Mouse (Mus musculus) ovary, postnatal 10 days (tissue): ENCODE data around the gene Cep44.
A peak's percentile ranks its signal among the peaks of the same experiment; 100 is the strongest.

Experiments
- DNase-seq: peaks from one replicate; pipeline ENCODE4 v3.0.0; 2022; ENCODE audit warnings: low spot score

The Cep44 gene

DNA sequence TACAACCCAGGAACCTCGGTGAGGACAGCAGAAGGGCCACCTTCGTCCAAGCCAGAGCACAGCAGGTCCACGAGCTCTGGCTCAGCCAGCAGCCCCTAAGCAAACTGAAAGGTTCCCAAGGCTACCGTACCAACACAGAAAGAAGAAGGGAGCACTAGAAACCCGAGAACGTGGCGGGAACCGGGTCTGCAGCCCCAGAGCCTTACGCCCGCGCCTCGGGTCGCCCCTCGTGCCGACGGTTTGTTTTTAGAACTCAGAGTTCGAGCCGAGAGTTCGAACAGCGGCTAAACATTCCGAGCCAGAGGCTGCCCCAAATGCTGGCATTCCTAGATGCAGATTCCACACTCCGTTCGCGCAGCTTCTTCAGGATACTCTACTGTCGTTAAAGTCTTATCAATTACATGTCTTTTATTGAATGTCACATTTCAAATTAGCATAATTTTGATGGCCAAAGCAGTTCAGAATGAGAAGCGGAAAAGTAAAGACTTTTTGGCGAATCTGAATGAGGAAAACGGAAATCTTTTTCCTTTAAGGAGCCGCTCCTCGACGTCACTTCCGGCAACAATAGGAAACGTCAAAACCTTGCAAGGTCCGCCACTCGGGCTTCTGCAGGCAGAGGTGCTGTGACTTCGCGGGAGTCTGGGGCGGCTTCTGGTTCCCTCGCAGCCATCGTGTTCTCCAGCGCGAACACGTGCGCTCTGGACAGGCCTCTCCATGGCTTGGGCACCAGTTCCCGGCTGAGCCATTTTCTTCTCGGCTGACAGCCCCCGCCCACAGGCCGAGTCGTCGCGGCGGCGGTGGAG is at the start of gene Cep44, which contains the start of gene Fbxo8:
Gene Cep44 (minus strand): TSS at position 490 of the 803 bp plus-strand sequence.
Gene Fbxo8 (plus strand): TSS at position 533 of the 803 bp plus-strand sequence.
- DNase-seq: peak; percentile 62

DNA sequence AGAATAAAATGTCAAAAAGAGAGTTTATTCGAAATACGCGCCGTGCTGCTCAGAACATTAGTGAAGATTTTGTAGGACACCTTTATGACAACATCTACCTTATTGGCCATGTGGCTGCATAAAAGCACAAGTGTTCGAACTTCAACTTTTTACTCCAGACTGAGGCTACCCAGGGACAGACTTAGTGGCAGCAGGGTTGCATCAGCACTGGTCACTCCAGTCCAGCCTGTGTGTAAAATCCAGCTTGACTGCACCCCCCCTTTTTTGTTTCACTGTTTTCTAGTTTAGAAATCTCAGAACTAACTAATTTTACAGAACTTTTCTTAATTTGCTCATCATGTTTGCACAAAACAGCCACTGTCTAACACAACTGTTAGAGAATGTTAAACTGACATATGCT is 40.7 kb upstream of the Cep44 start:
- no peak for DNase-seq

DNA sequence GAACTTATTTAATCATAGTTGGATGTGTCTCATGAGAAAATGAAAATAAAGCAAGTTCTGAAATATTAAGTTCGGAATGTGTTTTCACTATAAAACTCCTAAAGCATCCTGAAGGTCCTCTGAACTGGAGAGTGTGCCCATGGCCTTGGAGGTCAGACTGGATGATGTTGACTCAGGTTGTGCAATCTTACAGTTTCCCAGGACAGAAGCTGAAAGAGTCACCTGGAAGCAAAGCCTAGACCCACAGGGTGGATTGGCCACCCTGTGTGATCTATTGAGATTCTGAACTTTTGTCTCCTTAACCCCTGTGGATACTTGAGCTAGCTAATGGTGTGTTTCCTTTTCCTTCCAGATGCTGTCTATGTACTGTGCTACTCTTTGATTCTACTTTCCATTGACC is 40.2 kb upstream of the Cep44 start:
- no peak for DNase-seq

DNA sequence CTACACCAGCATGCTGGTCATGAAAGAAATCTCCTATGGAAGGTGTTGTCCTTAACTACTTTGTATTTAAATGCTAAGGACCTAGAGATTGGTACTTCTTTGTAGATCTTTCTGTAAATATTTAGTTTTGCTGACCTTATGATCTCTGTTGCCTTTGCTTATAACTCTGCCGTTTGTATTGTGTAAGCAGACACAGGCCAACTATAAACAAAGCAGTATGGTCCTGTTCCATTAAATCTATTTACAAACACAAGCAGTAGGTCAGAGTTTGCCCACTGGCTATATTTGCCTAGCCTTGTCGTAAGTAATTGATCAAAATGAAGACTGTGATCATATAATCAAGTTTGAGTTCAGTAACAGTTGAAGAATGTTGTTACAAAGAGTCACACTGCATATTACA is 38.2 kb upstream of the Cep44 start:
- DNase-seq: no peak

DNA sequence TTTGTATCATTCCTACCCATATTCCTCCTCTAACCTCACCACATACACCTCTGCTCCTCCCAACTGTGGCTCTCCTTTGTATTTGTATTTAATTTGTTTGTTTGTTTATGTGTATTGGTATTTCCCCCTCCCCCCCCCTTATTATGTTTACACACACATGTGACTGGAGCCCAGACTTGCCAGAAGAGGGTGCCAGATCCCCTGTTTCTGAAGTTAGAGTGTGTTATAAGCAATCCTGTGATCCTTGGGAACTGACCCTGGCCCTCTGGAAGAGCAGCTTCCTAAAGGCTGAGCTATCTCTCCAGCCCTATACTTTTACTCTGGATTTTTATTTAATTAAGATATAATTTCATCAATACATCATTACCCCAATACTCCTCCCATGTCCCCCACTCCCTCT is 32.0 kb upstream of the Cep44 start:
- DNase-seq: no peak

DNA sequence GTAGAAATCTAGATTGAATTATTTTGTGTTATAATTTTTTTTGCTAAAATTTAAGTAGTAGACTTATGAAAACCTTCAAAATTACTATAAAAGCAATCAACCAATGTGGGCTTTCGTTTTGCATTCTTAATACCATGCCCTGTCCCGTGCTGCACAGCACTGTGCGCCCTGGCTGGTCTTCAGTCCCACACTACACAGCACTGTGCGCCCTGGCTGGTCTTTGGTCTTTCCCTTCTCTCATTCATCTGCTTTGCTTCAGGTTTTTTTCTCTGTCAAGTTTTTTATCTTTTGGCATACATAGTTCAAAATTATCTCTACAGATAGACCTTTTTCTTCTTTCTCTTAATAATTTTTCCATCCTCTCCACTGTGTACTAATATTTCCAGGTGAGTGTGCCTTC is 30.1 kb upstream of the Cep44 start:
- DNase-seq: no peak

DNA sequence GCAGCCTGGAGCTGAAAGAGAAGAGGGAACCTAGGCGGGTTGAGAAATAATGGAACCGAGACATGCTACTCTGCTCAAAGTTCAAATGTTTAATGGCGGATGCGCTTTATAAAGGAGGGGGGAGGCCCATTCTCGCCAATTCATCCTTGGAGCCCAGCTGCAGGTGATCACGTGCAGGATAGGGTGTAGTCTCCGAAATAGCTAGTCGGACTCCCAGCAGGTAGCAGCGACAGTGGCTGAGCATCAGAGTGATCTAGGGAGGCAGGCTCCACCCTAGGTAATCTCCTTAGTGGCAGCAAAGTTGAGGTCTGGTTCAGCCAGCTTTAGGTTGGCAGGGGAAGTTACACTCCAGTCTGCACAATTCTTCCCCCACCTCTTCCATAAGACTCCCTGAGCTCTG is 16.0 kb upstream of the Cep44 start:
- no peak for DNase-seq

DNA sequence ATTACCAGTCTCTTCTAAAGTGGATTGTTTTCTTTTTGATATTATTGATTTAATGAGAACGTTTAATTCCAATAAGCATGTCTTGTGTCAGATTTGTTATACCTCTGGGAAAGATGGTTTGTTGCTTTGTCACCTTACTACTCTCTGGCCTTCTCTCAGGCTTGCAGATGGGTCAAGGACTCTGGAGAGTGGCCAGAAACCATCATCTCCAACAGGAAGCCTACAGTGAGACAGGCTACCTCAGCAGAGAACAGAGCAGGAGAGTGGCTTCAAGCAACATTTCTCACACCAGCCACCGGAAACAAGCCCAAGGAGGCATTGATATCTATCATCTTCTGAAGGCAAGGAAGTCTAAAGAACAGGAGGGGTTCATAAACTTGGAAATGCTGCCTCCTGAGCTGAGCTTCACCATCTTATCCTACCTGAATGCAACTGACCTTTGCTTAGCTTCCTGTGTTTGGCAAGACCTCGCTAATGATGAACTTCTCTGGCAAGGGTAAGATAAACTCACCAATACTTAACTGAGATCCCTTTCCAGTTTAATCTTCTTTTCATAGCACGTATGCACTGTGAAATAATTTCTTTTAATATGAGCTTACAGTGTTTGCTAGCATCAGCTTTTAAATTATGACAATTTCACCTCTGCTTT is 13.7 kb upstream of the Cep44 start:
- DNase-seq: no peak

DNA sequence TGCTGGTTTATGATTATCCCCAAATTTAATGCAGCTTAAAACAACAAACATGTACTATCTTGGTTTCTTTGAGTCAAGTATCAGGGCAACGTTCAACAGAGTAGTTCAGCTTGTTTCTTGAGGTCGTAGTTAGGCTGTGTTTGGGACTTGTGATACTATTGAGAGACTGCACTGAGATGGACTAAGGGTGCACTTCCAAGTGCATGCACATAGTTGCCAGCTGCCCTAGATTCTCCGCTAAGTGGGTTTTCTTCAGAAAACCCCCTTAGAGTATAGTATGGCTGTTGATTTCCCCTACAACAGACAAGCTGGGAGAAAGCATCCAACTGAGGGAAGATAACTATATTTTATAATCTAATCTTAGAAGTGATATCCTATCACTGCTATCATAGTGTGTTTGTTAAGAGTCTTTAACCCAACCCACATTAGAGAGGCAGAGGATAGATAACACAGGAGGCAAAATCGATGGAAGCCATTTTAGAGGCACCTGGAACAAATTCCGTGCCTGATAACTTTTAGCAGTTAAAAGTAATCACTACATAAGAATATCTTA is 1.8 kb upstream of the Cep44 start:
- DNase-seq: no peak

DNA sequence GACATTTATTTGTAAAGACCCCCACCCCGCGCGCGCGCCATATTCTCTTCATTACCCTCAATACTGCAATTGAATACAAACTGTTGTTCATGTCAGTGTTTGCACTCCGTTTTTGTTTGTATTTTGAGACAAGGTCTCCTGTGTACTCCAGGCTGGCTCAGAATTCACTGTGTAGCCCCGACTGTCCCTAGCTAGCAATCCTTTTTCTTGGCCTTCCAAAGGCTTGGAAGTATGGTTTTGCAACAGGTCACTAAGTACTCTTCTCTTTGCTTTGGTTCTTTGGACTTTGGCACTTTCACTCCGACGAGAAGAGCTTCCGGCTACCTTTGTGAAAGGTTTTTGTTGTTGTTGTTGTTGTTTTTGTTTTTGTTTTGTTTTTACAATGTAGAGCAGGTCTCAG is 1.2 kb upstream of the Cep44 start:
- no peak for DNase-seq

DNA sequence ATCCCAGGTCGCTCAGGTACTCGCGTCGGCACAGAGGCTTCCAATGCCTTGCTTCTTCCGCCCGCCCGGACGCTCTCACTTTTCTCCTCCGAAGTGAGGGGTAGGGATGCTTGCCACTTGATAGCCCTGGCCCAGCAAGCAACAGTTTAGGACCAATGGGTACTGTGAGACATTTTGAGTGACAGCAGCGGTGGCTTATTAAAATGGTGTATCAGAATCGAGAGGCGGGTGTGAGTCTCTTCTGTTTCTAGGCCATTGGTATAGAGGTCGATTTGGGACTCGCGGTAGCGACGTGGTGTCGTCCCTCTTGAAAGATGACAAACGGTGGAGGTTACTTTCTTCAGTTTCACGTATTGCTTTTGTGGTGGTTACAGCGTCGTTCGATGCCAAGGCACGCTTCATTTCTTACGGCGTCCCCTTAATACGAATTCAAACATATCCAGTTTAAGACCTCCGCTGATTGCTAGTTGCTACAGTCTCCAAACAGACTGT is 560 bp upstream of the Cep44 start:
- DNase-seq: peak; percentile 63

DNA sequence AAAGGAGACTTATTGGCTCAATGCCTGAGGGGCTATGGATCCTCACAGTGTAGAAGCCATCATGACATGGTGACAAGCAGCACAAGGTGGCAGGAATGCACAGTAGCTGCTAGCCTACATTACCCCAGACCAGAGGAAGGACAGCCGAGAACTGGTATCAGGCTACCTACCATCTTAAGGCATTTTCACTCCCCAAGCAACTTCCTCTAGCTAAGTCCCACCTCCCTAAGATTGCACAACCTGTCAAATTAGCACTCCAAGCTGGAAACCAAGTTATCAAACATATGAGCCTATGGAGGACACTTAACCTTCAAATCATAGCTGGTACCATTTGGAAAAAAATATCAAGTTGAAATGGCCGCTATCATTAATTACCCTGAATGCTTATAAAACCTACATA is 3.0 kb downstream of the Cep44 start:
- no peak for DNase-seq

DNA sequence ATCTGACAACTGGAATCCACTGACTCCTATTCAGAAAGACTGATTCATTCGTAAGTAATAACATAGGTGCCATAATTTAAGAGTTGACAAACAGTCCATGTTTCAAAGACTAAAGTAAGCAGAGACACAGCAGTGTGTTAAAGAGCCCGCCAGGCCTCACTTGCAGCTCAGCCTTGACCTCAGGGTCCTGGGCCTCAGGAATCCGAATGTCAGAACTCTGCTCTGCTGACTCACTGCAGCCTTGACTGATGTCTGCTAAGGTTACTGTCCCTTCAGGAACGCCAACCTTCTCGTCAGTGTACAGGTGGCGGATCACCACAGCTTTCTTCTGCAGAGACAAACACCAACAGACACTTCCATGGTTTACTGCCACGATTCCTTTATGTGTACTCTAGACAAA is 10.1 kb downstream of the Cep44 start:
- DNase-seq: no peak

DNA sequence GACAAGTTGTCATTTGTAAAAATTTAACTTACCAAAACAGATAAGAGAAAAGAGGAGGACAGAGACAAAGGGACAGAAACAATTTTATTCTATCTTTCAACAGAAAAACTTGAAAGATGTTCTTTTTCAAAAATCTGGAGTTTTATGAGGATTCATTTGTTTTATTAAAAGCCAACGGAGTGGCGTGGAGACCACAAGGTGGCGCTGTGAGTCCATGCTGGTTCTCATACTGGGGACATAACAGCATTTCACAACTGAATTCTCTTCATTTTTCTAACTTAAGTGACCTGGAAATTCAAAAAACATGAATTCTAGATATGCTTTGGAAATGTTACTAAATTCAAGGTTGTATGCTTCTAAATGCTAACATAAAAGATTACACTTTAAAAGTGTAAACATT is 20.5 kb downstream of the Cep44 start:
- peak; percentile 15 for DNase-seq

DNA sequence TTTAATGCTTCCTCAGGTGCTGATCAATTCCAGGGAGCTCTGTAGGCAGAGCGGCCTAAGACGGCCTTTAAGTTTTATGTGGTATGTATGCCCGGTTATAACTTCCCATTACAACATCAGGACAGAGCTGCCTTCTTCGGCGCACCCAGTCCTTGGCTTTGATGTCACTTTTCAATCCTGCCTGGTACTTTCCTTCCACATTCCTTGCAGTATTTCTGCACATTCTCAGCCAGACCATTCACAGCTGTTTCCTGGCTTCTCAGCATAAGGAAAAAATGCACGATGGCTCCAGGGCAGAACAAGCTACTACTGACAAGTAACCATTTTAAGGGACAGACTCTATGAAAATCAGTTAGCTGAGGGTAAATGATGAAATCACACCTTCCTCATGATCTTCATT is 22.0 kb downstream of the Cep44 start:
- no peak for DNase-seq

DNA sequence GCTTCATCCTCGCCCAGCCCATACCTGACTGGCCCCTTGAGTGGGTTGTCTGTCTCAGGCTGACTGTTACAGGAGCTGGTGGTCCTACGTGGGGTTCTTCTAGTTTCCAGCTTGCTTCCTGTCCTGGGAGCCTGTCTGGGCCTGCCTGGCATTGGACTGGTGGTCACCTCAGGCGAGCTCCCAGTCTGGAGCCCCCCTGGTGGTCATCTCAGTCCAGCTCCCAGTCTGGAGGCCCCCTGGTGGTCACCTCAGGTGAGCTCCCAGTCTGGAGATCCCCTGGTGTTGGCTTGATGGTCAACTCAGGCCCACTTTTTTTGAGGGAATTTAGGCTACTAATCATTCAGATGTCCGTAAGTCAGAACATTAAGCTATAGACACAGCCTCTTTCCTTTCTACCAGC is 29.8 kb downstream of the Cep44 start:
- DNase-seq: no peak

DNA sequence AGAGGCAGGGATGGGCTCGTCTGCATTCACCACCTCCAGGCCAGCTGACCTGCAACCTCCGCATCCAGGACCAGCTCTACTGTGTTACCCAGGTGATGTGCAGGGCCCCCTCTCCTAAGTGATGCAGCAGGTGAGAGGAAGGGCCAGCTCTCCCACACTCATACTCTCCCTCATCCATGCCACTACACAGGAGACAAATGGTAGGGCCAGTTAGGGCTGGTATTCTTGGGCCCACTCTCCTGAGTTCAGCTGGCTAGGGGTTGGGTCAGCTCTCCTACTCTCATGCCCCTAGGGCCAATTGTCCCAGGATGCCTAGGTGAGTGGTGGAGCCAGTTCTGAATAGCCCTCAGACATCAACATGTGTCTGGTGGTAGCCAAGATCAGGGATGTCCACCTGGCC is 30.6 kb downstream of the Cep44 start:
- DNase-seq: no peak

DNA sequence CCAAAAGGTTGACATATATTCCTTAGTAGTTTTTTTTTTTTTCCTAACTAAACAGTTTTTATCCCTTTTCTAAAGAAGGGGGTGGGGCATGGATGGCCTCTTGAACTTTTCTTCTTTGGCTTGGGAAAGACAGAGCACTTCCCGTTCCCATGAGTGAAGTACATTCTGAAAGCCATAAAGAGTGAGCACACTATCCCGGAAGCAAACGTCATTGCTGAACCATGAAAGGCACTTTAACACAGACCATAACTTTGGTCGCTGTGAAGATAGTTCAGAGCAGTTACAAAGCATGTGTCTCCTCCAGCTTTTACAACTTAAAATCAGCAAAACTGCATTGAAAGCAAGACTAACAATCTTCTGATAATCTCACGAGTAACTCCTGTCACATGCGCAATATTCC is 32.0 kb downstream of the Cep44 start:
- DNase-seq: no peak

DNA sequence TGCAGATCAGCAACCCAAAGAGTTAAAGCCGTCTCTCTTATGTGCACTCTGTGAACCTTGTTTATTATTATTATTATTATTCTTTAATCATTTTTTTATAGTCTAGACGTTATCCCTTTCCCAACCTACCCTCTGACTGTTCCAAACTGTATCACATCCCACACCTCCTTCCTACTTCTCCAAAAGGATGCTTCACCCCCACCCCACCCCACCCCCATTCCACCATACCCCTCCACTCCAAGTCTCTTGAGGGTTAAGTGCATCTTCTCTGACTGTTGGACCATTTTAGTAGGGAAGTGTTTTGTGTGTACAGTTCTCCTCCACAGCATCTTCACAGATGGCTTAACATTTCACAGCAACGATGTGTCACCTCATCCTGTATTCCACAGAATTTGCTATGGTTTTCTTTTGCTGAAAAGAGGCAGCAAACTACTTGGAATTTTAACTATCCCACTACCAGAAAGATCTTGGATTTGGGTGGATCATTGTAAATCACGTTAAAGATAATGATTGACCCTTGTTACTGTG is 41.8 kb downstream of the Cep44 start:
- DNase-seq: no peak

DNA sequence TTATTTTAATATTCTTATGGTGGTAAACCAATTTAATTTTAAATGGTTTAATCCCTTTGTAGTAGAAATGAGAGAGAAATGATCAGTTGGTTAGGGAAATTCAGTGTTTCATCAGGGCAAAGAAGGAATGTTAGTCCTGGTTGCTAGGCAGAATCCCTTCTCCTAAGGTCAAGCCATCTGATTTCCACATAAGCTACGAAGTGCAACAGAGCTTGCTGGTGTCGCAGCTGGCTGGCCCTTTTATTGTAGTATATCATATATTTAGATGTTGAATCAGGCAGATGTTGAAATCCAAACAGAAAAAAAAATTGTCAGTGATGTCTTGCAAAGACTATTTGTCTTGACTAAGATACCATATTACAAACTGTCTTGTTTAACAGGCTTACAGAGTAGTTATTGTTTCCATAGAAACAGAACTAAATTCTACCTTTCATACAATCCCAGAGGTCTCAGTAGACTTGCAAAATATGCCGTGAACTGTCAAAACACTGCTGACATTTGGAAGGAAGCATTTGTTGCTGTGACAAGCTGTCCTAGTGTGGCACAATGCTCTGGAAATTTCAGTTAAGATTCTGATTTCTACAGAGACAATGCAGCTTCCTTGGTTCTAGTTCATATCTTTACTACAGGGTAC is 42.4 kb downstream of the Cep44 start:
- no peak for DNase-seq

DNA sequence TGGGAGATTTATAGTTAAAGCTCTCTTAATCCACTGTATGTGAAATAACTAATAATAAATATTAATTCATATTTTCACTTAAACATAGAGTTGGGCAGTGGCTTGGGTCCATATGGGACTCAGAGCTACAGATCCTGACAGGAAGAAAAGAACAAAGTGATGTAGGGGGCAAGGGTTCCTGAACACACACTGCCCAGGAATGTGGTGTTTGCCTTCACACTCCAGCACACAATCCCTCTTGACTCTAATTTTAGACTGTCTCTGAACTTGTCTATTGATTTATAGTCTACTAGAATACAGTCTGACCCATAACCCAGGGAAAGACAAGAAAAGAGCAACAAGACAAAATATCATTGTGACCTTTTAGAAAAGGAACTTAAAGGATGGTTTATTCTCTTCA is 48.9 kb downstream of the Cep44 start:
- DNase-seq: no peak

DNA sequence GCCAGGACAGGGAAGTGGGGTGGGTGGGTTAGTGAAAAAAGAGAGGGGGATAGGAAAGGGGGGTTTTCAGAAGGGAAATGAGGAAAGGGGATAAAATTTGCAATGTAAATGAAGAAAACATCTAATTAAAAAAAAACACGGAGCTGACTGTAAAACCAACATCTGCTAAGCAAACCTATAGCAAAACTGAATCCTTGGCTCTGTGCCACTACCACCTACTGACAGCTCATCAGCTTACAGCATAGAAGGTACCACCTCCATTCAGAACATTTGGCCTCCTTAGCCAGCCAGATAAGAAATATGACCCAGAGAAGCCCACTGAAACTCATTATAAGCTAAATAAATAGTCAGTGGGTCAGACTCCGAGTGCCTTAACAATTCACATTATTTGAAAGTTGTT is 61.4 kb downstream of the Cep44 start:
- DNase-seq: no peak

DNA sequence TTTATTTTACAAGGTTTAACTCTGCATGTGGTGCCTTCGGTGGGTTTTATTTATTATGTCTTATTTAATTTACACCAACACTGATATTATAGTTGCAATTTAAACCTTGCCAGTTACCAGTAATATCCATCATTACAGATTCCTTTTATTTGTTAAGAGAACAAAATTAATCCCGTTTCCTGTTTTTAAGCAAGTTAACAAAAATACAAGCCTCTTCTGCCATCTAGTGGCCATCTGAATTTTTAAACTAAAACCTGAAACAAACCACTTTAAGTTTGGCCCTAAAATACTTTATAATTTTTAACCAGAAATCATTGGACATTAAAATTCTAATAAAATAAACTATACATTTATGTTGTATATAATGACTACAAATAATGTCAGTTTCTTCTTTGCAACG is 64.8 kb downstream of the Cep44 start:
- no peak for DNase-seq
